Mouse (Mus musculus): ENCODE data around the gene Mthfd2.

Gene Mthfd2

DNA sequence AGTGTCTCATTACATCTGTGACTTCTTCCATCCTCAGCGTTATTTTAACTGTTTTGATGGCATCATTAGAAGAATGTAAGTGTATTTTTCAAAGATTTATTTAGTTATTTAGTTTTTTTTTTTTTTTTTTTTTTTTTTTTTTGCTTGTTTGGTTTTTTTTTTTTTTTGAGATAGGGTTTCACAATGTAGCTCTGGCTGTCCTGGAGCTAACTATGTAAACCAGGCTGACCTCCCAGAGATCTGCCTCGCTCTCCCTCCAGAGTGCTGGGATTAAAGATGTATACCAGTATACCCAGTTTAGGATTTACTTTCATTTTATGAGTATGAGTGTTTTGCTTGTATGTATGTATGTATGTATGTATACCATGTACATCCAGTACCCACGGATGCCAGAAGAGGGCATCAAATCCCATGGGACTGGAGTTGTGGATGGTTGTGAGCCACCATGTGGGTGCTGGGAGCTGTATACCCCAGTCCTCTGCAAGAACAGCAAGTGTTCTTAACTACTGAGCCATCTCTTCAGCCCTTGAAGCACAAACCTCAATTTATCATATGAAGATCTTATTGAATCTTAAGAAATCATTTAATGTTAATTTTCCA lies 2.0 kb upstream of the Mthfd2 start:
- DNase-seq: no peak

DNA sequence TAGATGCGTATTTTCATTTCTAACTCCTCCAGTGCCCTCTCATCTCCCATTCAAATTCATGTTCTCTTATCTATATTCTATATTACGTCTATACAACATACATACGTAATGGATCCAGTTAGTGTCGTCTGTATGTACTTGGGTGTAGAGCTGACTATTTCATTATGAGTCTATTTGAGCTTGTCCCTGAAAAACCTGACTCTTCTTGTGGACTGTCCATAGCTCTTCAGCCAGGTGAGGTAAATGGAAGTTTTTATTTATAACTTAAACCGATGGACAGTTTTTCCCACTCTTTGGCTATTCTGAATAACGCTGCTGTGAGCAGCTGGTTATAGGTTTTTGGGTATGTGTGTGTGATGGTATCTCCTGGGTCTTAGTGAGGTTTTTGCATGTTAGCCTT lies 1.1 kb upstream of the Mthfd2 start:
- no peak for DNase-seq

GRCm38 (mm10) chr6:83326394-83326736 lies 657 bp upstream of the Mthfd2 start:
- DNase-seq: no peak

DNA sequence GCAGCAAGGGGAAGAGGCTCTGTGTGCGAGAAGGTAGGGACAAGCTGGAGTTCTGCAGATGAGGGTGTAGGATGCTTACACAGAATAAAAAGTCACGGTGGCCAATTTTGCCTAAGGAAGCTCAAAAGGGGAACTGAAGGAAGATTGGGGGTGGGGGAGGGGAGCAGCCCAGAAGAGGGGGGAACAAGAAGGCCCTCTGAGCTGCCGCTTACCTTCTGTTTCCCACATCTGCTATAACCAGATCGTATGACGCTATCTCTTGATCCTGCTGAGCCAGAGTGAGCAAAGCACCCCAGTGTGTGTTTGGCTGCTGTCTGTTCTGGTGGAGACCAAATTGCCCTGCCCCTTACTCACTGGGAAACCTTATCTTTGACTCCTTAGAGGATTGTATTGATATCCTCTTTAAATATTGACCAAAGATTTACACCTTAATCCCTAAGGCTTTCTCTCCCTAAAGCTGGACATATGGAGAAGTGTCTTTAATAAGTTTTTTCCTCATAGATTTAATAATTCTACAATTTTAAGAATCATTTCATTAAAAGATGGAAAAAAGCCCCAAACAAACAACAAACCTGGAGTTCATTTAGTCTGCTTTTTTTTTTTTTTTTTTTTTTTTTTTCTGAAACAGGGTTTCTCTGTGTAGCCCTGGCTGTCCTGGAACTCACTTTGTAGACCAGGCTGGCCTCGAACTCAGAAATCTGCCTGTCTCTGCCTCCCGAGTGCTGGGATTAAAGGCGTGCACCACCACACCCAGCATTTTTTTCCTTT lies 1.9 kb downstream of the Mthfd2 start:
- DNase-seq: no peak

GRCm38 (mm10) chr6:83322794-83323193 lies 2.9 kb downstream of the Mthfd2 start:
- no peak for DNase-seq

- no peak for DNase-seq
Measured at GRCm38 (mm10) chr6:83321927-83322326, 3.8 kb downstream of the Mthfd2 start.

- peak; percentile 93 for DNase-seq
Measured at GRCm38 (mm10) chr6:83317108-83317741, 8.5 kb downstream of the Mthfd2 start.

GRCm38 (mm10) chr6:83316022-83316421 lies 9.7 kb downstream of the Mthfd2 start:
- DNase-seq: no peak

- no peak for DNase-seq
Measured at GRCm38 (mm10) chr6:83315293-83315692, 10.4 kb downstream of the Mthfd2 start.

GRCm38 (mm10) chr6:83312514-83312913 lies 13.2 kb downstream of the Mthfd2 start:
- no peak for DNase-seq

- no peak for DNase-seq
Measured at GRCm38 (mm10) chr6:83312021-83312420, 13.7 kb downstream of the Mthfd2 start.

DNA sequence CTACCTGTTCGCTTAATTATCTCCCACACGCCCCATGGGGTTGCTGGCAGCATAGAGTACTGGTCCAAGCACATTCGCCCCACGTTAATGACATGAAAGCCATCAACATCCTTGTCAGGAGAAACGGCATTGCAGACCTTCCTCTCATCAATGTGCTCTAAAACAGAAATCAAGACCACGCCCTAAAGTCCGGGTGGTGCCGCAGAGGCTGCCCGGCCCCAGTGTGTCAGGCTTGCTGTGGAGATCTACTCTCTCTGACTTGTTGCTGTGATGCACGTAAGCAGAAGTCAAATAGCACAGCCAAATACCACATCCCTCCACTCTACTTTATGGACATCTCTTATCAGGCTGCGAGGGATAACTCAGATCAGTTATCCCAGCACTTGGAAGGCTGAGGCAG lies 14.5 kb downstream of the Mthfd2 start:
- DNase-seq: no peak

GRCm38 (mm10) chr6:83309017-83309416 lies 16.7 kb downstream of the Mthfd2 start:
- DNase-seq: no peak

DNA sequence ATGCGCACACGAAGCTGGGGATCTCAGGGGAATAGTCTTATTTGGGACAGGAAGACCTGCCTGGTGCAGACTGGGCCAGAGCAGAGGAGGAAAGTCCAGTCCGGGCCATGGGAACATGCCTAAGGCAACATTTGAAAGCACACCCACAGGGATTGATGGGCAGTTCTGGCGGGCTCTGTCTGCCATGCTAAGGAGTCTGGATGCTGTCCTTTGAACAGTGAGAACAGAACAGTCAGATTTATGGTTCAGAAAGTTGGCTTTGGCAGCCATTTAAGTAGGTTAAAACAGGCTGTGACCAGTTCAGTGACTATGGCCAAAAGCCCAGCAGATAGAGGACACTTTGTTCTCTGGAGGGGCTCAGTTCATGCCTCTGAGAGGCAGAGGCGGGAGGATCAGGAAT lies 23.4 kb downstream of the Mthfd2 start:
- no peak for DNase-seq

GRCm38 (mm10) chr6:83301294-83301693 lies 24.4 kb downstream of the Mthfd2 start:
- no peak for DNase-seq

- no peak for DNase-seq
Measured at GRCm38 (mm10) chr6:83300447-83301229, 25.1 kb downstream of the Mthfd2 start.

DNA sequence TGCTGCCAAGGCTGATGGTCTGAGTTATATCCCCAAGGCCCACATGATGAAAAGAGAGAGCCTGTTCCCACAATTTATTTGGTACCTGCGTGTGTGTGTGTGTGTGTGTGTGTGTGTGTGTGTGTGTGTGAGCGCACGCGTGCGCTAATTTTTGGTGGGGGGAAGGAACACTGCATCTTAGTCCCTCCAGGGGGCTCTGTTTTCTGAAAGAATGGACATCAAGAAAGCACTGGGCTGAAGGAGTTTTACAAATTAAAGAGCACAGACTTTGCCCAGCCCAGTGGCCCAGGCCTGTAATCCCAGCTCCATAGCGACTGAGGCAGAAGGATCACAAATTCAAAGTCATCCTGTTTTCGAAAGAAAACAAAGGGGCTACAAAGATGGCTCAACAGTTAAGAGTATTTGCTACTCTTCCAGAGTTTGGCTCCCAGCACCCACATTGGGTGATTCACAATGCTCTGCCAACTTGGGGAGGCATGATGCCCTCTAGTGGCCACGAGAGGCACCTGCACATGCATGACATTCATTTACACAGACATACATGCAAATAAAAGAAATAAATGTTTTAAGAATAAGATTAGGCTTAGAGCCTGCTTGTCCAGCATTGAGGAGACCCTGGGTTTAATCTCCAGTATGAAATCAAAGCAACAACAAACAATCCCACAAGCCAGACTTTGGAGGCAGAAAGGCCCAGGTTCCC lies 45.3 kb downstream of the Mthfd2 start:
- no peak for DNase-seq

DNA sequence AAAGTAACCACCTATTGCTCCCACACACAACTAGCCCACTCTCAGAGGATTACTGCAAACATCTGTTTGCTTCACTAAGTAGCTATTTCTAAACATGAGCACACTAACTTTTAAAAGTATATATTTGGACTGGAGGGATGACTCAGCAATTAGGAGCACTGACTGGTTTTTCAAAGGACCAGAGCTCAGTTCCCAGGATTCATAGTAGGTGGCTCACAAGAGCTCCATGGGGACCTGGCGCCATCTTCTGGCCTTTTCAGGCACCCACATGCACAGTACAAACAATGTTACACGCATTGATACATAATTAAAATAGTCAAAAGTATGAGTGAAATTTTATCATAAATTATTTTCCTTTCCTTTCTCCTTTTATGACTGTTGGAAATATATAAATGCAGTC lies 46.8 kb downstream of the Mthfd2 start:
- DNase-seq: no peak

- no peak for DNase-seq
Measured at GRCm38 (mm10) chr6:83277151-83277550, 48.6 kb downstream of the Mthfd2 start.

DNA sequence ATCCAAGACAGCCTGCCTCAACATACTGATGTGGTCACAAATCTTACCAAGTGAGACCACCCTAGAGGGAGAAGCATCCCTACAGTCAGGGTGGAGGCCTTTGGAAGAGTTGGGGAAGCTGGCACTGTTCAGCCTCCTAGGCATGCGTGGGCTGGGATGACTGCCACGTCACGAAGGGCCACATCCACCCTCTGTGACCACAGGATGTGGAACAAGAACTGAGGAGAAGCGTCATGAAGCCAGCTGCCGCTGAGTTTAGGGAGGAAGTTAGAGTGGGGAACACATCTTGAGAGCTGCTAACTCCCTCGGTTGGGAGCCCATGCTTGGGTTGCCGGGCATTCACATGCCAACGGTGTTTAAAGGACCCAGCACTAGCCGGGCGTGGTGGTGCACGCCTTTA lies 52.0 kb downstream of the Mthfd2 start:
- DNase-seq: no peak

DNA sequence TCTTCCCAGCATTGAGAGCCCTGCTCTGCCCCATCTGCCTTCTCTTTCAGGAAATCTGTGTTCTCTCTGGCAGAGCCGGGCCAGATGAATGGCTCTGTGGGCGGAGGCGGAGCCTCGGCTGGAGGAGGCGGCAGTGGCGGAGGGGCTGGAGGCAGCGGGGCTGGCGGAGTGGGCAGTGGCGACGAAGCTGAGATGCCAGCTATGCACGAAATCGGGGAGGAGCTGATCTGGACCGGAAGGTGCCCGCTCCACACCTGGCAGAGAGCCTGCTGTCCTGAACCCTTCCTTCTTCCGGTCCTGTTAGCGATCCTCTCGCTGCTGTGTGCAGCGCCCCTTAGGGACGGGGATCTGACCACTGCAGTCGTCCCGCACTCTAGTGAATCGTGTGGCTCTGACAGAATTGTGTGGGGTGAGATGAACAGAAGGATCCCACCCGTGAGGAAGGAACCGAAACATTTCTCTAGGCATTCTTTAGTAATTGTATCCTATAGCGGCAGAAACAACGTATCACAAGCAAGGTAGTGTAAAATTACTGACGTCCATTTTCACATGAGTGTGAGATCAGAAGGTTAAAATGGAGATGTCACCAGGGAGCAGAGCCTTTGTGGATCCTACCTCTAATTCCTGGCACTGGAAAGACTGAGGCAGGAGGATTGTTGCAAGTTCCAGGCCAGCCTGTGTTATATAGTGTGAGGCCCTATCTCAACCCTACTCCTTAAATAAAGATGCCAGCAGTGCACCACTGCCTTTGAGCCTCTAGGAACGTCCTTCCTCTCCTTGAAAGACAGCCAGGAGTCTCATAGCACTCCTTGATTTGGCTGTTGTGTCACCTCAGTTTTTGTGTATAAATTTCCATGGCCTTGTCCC lies 57.3 kb downstream of the Mthfd2 start:
- peak; percentile 94 for DNase-seq

DNA sequence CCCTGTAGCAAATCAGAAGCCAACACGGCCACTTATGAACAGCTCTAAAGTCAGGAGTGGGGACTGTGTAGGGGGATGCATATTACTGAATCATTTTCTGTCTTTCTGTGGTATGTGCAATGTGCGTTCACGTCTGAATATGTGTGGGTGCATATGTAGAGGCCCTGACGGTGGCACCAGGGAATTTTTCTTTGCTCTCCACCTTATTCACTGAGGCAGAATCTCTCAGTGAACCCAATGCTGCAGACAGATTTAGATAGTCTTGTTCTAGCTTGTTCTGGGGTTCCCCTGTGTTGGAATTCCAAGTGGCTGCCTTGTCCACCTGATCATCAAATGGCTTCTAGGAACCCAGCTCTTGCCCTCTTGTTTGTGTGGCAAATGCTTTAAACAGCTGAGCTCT lies 58.1 kb downstream of the Mthfd2 start:
- peak; percentile 15 for DNase-seq

Data from cerebellum, adult 9-11 months (tissue).